Mouse (Mus musculus): ENCODE results near the gene Slco4a1. TPM values are rescaled to one million over a fixed set of nuclear protein-coding genes. Genes with fewer than 3 reads are reported as not detected.
A peak's percentile ranks its signal among the peaks of the same experiment; 100 is the strongest.

Slco4a1 gene
- total RNA-seq (2015; ENCODE audit: low replicate concordance) (4.4 and 4.6 TPM in 2 replicates), total RNA-seq (2017; ENCODE audit: low replicate concordance) (2.4 and 3.2 TPM in 2 replicates)

DNA sequence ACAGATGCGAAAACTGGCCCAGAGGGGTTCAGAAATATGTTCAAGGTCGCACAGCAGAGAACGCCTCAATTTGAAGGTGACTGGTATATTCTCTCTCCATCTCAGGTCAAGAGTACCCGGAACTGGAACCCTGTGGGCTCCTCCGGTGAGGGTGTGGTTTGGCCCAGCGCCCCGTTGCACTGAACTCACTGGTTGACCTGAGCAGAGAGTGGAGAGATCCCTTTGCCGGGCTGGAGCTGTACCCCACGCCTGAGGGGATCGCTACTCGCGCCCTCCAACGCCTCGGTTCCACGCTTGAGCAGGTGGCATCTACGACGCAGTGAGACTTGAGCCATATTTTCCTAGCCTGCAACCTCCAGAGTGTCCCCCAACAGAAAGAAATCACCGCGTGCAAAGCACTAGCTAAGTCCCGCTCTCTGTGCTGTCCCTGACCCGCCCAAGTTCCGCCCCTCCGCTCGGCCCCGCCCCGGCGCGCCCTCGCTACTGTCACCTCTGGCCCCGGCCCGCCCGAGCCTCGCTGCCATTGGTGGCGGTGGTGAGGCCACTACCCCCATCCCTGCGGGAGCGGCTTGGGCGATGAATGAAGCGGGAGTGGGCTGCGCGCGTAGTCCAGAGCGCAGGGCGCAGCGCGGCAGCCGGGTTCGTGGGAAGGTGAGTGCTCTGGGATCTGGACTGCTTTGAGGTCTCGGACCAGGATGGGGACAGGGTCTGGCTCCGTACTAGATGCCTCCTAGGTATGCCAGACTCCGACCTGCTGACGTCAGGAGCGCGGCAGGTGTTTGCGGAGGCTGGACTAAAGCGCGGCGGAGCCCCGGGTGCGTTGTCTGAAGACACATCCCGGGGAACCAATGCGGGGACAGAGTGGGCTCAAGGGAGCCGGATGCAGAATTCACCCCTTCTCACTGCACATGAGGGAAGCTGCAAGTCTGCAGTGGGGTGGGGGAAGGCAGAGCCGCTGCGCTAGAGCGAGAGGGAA is at the start of gene Slco4a1:
TSS of gene Slco4a1 (plus strand) at position 523 of the 976 bp plus-strand sequence.
- ATAC-seq (replicated peaks; ENCODE audit: low FRiP score, poor library complexity, severe bottlenecking) = no peak

DNA sequence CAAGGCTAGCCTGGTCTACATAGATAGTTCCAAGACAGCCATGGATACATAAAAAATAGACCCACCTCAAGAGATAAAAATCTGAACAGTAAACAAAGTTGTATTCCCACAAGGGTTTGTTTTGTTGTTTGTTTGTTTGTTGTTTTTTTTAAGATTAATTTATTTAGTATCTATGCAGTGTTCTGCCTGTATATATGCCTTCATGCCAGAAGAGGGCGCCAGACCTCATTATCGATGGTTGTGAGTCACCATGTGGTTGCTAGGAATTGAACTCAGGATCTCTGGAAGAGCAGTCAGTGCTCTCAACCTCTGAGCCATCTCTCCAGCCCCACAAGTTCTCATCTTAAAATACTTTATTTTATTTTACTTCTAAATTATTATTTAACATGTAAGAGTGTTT is 47.6 kb upstream of the Slco4a1 start:
- no peak for ATAC-seq (replicated peaks; ENCODE audit: low FRiP score, poor library complexity, severe bottlenecking)

DNA sequence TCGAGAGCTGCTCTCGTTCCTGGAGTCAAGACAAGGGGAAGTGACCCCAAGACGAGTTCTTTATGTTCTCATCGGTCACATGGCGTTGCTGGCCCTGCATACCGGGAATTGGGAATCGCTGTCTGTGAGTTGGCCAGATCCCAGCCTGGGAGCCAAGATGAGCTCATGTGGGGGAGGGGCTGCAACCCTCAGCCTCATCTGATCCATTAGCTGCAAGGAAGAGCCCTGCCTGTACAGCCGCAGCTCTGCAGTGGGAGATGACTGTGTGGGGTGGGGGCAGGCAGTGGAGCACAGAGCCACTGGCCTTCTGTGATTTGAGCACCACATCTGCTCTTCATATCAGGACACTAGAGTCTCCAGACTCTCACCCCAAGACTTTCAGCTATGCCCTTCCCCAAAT is 45.6 kb upstream of the Slco4a1 start:
- no peak for ATAC-seq (replicated peaks; ENCODE audit: low FRiP score, poor library complexity, severe bottlenecking)

DNA sequence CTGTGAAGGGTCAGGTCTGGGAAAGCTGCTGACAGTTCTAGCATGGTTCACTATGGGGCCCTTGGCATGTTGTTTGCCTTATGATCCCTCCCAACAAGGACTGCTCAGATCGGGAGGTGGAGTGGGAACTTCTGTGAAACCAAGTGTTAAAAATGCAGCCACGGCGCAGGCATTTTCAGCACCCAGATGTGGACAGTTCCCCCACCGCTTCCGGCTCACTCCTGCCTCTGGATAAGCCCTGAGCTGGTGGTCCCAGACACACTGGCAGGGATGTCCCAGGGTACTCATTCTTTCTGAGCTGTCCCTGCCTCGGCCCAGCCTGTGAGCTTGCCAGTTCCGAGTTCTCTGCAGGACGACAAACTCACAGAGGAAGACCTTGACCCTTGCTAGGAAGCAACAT is 45.0 kb upstream of the Slco4a1 start:
- ATAC-seq (replicated peaks; ENCODE audit: low FRiP score, poor library complexity, severe bottlenecking) = no peak

DNA sequence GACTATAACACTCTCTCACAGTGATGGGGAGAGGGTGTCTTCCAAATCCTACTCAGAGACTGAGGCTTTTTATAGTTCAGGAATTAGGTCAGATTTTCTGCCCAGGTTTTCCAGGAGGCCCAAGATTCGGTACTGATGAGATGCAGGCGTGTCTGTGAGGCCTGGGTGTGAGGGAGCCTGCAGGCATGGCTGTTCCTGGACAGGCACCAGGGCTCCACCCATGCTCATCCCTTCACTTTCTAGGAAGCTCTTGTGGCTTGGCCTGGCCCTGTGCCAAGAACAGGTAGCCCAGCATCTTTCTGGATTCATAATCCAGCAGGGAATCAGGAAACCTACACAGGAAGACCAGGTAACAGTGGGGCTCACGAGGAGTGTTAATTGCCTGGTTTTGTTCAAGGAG is 40.4 kb upstream of the Slco4a1 start:
- ATAC-seq (replicated peaks; ENCODE audit: low FRiP score, poor library complexity, severe bottlenecking) = no peak

DNA sequence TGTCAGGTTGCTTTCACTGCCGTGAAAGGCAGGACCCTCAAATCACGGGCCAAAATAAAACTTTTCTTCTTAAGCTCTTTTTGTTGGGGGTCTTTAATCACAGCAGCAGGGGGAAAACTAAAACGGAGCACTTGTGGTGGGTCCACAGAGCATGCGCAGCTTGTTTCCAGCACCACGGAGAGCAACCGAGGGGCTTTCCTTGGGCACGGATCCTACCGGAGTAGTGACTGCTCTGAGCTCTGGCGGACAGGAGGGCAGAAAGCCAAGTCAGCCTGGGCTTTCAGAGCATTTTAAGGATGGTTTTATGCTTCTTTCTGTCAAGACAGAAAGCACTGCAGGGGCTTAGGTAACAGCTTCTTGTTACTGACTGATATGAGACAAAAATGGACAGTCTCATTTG is 38.3 kb upstream of the Slco4a1 start:
- no peak for ATAC-seq (replicated peaks; ENCODE audit: low FRiP score, poor library complexity, severe bottlenecking)

DNA sequence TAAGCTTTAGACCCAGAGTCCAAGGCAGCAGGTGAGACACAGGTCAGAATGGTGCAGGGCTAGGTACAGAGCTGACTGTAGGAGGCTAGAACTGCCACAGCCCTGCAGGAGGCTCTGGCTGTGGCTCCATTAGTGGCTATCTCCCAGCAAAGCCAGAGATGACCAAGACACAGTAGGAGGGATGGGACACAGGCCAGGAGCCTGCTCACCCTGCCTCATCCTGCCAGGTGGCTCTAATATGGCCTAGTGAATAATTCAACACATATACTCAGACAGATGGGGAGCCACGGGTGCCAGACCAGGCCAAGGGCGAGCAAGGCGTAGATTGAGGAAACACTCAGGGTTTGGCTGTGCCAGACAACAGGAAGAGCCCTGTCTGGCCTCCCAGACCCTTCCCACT is 35.4 kb upstream of the Slco4a1 start:
- ATAC-seq (replicated peaks; ENCODE audit: low FRiP score, poor library complexity, severe bottlenecking) = no peak

DNA sequence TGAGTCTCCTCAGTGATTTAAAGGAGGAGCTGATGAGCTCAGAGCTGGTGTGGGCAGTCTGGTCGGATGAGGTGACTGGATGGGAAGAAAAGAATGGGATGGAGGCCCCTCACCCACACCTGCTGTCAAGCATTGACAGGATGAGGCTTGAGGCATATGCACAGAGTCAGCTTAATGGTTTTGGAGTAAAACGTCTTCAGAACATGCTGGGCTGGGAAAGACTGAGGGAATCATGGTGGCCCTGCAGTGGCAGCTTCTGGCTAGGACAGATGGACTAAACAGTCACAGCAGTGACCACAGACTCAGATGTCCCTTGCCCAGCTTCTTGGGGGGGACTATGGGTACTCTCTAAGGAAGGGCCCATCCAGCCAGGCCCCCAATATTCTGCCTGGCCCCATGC is 30.9 kb upstream of the Slco4a1 start:
- no peak for ATAC-seq (replicated peaks; ENCODE audit: low FRiP score, poor library complexity, severe bottlenecking)

DNA sequence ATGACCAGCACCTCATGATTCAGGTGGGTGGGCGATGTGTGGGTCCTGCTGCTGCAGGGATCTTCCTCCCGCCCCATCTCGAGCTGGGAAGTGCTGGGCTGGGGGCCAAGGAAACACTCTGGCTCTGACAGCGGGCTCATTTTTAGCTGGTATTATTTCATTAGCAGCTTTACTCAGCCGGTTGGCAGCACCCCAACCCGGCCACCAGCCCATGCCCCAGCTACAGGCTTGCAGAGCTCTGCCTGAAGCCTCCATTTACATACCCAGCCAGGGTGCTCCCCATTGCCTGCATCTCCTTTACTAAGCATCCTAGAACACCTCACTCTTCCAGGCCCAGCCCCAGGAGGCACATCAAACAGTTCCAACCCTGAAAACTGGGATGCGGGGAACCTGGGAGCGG is 29.0 kb upstream of the Slco4a1 start:
- no peak for ATAC-seq (replicated peaks; ENCODE audit: low FRiP score, poor library complexity, severe bottlenecking)

DNA sequence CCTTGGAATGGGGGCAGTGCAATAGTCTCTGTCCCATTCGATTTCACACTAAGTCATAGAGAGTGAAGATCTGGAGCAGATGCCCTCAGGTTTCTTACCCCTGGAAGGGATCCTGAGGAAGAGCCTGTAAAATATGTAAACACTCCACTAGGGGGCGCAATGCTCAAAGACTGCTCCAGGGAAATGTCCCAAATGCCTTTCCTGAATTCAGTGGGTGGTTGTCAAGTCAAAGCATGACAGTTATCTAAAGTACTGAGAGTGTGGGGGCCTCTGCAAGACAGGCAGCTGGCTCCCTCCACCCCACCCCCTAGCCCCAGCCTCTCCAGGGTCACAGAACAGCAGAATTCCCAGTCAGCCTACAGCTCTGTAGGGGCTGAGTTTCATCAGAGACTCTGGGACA is 27.7 kb upstream of the Slco4a1 start:
- ATAC-seq (replicated peaks; ENCODE audit: low FRiP score, poor library complexity, severe bottlenecking) = no peak

DNA sequence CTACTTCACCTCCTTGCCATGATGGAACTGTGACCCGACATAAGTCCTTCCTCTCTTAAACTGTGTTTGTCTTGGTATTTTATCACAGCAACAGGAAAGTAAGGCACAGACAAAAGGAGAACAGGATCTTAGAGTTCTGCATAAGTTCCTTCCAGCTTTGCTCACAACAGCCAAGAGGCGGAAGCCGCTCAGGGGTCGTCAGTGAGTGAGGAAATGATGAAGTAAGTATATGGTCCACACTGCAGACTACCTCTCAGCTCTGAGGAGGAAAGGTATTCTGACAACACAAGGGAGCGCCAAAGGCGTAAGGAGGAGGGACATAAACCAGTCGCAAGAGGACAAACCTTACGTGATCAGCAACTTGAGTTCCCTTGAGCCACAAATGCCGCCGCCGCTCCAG is 25.4 kb upstream of the Slco4a1 start:
- ATAC-seq (replicated peaks; ENCODE audit: low FRiP score, poor library complexity, severe bottlenecking) = no peak

DNA sequence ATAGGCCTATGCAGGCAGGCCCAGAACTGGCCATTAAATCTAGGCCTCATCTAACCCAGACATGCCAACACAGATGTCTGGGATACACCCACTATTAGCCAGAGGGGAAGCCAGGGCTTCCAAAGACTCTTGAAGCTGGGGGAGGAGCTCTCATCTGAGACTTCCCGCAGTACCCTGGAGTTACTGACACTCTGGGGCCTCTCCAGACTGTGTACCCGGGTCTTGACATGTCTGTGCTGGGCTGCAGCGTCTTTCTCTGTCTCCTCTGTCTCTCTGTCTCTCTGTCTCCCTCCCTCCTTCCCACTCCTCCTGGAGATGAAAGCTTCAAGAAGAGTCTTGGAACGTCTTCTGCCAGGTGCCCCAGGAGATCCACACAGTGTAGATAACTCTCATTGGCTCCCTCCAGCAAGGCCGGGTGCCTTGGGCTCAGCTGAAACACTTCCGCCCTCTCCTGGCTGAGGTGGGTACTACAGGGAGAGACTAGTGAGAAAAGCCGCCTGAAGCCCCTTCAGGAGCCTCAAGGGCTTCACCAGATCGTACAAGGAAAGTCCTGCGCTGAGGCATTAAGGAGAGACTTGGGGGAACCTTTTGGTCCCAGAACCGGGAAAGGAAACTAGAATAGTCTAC is 23.9 kb upstream of the Slco4a1 start:
- peak; percentile 59; the same call in 1 of the 2 replicates for ATAC-seq (replicated peaks; ENCODE audit: low FRiP score, poor library complexity, severe bottlenecking)

DNA sequence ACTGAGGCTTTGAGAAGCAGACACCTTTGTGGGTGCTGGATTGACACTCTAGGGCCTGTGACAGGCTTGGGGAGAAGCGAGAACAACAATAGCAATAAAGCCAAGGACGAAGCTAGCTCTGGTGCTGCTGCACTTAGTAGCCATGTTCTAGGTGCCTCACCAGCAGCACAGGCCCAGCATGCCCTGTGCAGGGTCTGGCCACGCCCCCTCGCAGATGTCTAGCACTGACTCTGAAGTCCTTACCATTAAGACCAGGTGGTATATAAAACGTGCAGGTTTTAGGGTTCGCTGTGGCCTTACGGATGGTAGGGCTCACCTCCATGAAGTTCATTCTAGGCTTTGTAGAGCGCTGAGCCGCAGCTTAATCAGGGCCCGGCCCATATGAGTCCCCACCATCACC is 23.3 kb upstream of the Slco4a1 start:
- no peak for ATAC-seq (replicated peaks; ENCODE audit: low FRiP score, poor library complexity, severe bottlenecking)

DNA sequence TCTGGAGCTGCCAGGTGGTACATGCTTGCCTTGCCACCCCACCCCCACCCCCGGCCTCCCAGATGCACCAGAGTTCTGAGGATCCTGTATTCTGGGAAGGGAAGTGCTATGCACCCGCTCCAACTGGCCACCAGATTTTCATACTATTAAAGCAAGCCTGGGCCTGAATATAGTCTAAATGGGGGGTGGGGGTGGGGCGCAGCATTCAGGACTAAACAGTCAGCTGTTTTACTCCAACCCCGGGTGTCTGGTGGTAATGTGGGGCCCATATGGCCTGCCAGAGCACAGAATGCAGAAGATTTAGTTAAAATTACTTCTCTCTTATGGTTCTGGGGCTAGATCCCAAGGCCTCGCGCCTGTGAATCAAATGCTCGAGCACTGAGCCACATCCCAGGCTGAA is 22.7 kb upstream of the Slco4a1 start:
- no peak for ATAC-seq (replicated peaks; ENCODE audit: low FRiP score, poor library complexity, severe bottlenecking)

DNA sequence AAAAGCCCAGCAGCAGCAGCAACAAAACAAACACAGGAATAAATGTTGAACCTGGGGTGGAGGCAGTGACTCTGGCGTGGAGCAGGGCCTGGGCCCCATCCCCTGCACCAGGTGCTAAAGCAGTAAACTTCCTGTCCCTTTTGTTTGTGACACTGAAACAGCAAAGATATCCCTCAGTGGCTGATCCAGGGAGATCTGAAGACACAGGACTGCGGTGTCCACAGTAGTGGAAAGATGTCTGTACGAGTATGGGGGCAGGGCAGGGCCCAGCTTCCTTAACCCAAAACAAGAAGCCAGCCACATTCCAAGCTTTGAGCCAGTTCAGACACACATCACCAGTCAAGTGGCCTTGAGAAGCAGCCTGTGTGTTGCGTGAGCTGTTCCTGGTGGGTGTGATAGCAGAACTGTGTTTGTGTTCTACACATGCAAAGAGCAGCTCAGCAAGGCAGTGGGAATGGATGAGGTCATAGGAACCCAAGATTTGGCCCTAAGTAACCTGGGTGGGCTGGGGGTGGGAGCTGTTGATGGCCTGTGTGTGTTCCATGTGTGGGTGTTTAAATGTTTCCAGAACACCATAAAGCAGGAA is 20.6 kb upstream of the Slco4a1 start:
- no peak for ATAC-seq (replicated peaks; ENCODE audit: low FRiP score, poor library complexity, severe bottlenecking)

DNA sequence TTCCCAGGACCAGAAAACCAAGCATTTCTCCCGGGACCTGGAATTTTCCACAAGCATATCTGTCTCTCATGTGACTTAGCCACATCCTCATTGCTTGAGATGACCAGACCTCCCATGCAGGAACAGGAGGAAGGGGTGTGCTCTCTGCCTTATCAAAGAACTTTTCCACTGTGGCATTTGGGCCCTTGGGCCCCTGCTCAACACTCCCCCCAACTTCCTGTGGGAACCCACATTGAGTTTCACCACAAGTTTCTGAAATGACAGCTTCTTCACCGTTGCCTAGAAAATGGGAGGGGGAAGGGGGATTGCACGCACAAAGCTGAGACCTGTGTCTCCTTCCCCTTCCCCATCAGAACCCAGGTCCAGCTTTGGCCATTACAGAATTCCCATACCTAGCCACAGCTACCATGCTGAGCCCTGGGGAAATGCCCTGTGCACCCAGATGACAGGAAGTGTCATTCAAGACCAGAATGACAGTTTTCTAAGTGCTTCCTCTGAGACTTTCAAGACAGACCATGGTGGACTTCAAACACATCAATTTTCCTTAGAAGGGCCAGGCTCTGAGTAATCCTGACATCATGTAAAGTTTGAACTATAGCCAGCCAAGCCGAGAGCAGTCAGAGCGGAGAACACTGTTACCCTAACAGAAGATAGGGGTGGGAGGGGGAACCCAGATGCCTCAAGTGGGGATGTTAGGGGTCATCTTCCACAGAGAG is 18.7 kb upstream of the Slco4a1 start:
- no peak for ATAC-seq (replicated peaks; ENCODE audit: low FRiP score, poor library complexity, severe bottlenecking)

DNA sequence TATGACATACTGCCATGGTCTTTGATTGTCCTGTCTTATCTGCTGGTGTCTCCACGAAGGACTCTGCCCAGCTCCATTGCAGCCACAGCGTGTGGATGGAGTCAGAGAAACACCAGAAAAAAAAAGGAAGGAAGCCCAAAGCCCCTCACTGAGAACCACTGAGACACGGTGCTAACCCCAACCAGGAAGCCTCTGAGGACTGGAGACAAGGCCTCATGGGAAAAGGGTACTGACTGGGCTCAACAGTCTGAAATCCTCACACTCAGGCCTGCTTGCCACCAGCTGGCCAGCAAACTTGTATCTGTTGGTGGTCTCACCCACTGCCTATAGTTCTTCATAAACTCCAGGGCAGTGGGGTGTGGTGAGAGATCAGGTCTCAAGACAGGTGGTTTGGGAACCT is 16.3 kb upstream of the Slco4a1 start:
- ATAC-seq (replicated peaks; ENCODE audit: low FRiP score, poor library complexity, severe bottlenecking) = no peak

DNA sequence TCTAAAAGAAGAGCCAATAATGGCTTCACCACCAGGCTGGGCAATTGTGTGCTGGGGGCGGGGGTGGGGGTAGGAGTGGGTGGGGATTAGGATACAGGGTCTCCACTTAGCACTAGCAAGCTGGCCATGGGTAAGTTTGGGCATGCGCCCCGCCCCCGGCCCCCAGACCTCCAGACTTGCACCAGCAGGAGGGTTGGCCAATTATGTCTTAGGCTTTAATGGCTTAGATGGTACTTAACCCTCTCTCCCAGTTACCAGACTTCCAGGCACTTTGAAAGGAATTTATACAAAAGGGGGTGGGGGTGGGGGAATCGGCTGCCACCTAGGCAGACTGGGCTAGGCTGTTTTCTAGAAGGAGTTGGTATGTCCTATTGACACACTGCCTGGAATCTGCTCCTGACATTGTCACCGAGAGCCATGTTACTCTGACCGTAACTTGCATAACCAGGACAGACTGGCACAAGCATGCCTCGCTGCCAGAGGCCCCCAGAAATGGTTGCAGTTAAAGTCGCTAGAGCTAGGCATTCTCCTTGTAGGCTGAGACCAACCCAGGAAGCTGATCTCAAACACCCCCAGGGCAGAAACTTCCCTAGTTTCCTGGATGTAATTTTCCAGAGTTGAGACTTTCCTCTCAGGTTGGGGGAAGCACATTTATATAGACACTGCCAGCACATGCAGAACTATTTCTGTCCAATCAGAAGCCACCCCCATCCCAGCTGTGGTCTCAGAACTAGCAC is 15.3 kb upstream of the Slco4a1 start:
- no peak for ATAC-seq (replicated peaks; ENCODE audit: low FRiP score, poor library complexity, severe bottlenecking)

DNA sequence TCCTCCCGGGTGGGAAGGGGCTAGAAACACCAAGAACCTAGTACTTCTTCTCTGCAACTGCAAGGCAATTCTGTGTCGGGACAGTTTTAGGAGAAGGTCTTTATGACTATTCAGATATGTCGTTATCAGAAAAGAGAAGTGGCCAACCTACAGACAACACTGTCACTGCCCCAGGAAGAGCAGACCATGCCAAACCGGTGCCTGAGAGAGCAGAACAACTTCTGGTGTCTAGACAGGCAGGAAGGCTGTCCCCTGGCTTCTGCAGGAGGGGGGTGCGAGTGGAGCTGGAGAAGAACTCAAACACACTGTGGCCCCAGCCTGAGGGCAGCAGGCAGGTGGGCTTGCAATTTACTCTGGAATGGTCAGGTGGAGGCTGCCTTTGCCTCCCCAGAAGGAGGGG is 14.0 kb upstream of the Slco4a1 start:
- no peak for ATAC-seq (replicated peaks; ENCODE audit: low FRiP score, poor library complexity, severe bottlenecking)

DNA sequence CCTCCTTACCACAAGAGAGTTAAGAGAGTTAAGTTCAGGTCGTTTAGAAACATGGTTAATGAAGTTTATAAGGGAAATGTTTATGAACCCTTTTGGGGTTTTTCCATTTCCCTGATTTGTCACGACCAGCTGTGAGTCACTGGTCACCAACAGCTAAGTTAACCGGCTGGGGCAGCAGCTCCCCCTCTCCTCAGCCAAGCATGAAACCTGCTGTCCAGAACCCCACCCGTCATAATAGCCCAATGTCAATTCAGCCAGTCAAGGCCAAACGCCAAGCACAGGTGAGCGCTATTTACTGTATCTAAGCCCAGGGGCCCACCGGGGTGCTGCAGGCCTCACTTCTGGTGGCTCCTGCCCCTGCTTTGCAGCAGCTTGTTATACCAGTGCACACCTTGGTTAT is 12.2 kb upstream of the Slco4a1 start:
- ATAC-seq (replicated peaks; ENCODE audit: low FRiP score, poor library complexity, severe bottlenecking) = no peak

Data from erythroblast, adult 5-6 weeks (primary cell).